Mouse (Mus musculus): ENCODE results near the gene Aqp11. TPM values are rescaled to one million over a fixed set of nuclear protein-coding genes. Genes with fewer than 3 reads are reported as not detected.

Gene Aqp11
- polyA plus RNA-seq, 1 experiment from 2014 or later, result 22.1 TPM

DNA sequence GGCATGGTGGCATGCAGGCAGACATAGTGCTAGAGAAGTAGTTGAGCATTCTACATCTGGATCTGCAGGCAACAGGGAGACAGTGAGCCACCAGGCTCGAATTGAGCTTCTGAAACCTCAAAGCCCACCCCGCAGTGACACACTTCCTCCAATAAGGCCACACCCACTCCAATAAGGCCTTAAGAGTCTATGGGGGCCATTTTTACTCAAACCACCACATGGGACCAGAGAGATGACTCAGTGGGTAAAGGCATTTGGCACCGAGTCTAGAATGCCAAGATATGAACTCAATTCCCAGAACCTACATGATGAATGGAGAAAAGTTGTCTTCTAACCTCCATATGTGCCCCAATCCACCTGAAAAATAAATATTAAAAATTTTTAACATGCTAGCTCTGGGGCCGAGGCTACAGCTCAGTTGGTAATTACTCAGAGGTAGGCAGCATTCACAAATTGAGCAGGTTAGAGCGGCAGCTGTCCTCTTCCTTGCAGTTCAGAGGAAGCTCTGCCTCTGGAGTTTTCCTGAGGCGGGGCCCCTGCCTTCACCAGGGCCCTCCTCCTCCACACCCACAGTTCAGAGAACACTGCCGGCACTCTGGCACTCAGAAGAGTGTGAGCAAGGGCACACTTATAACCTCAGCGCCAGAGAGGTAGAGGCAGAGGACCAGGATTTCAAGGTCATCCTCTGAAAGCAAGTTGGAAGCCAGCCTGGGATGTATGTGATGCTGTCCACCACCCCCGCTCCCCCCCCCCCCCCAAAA lies 28.5 kb upstream of the Aqp11 start:
- Histone ChIP-seq H3K9me3 (no peaks in the 10 kb centered on the region), H3K36me3 (no peaks in the 10 kb centered on the region), H3K4me2 (no peak overlapping the region), H3K4me3 (no peak overlapping the region), H3K4me1 (replicated peaks) (no peaks in the 10 kb centered on the region), H3K27ac (replicated peaks) (no peak overlapping the region), H3K27me3 (no peaks in the 10 kb centered on the region), H3K9ac (no peak overlapping the region)
- WGBS, result 87% methylated on average over 9 of the region's 9 CpGs
- no peak for ATAC-seq (ENCODE audit: low FRiP score, low read depth)

DNA sequence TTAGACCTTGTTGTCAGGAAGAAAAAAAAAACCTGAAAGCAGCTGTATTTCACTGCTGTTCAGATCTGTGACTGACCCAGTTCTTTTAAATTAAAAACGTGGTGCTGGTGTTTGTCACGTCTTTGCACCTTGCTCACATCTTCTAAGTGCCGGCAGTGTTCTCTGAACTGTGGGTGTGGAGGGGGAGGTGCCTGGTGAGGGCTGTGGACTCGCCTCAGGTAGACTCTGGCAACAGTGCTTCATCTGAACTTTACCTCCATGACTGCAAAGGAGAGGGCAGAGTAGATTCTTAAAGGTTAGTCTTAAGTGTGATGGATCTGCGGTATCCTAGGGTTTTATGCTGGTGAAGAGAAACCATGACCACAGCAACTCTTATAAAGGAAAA lies 27.9 kb upstream of the Aqp11 start:
- no peak overlapping the region for H3K4me2 ChIP-seq
- no peaks in the 10 kb centered on the region for H3K36me3 ChIP-seq
- no peaks in the 10 kb centered on the region for H3K27me3 ChIP-seq
- no peak overlapping the region for H3K4me3 ChIP-seq
- H3K9me3 ChIP-seq, result no peaks in the 10 kb centered on the region
- H3K4me1 ChIP-seq (replicated peaks), result no peaks in the 10 kb centered on the region
- H3K9ac ChIP-seq, result no peak overlapping the region
- no peak overlapping the region for H3K27ac ChIP-seq (replicated peaks)
- ATAC-seq (ENCODE audit: low FRiP score, low read depth), result no peak
- 89% methylated on average over 5 of the region's 5 CpGs for WGBS

DNA sequence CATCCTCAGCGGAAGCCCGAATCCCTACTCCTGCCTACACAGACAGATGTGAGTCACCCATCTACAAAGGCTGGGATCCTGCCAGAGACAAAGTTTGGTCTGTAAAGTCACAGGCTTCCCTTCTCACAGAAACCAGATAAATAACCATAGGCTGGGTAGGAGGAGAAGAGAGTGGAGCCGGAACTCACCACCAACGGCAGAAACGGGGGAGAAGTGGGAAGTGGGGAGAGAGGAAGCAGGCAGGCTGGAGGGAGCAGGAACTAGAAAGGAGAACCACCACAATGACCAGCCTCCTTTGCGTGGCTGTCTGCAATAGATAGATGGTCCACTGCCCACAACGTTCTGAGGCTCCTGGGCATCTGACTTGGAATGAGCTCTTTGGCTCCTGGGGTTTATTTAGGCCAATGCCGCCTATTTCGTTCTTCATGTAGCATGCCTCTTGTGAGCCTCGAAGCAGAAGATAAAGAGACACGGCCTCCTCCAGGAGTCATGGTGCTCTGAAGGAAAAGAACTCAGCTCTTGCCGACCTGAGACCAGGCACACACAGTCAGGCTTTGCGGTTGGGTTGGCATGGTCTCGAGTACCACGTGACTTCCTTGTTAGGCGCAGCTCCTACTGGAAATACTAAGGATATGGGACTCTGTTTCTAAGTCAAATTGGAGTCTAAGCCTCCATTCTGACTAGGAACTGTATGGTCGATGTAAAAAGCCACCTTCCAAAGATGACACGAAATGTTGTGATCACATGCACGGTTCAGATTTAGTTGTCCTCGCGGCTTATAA lies 27.3 kb upstream of the Aqp11 start:
- WGBS, result 88% methylated on average over 21 of the region's 21 CpGs
- no peaks in the 10 kb centered on the region for H3K36me3 ChIP-seq
- no peaks in the 10 kb centered on the region for H3K9me3 ChIP-seq
- H3K9ac ChIP-seq, result no peak overlapping the region
- H3K4me1 ChIP-seq (replicated peaks), result no peaks in the 10 kb centered on the region
- no peak for ATAC-seq (ENCODE audit: low FRiP score, low read depth)
- no peaks in the 10 kb centered on the region for H3K27me3 ChIP-seq
- H3K27ac ChIP-seq (replicated peaks), result no peak overlapping the region
- H3K4me2 ChIP-seq, result no peak overlapping the region
- H3K4me3 ChIP-seq, result no peak overlapping the region

DNA sequence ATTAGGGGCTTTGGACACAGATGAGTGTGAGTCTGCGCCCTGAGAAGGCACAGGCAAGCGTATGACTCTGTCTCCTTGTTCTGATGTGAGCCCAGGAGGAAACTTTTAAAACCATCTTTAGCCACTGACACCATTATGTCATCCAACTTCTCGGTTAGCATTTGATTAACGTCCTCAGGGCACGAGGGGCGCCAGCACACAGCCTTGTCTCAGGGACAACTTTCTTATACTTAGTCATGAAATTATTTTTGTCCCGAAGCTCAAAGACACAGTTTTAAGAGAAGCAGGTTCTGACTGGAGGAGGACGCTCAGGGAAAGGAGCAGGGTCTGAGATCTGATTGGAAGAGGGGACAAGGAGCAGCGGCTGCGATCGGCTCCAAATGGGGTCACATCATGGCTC lies 26.5 kb upstream of the Aqp11 start:
- Histone ChIP-seq H3K9me3 (no peaks in the 10 kb centered on the region), H3K9ac (no peak overlapping the region), H3K36me3 (no peaks in the 10 kb centered on the region), H3K4me3 (no peak overlapping the region), H3K27ac (replicated peaks) (no peak overlapping the region), H3K27me3 (no peaks in the 10 kb centered on the region), H3K4me2 (no peak overlapping the region), H3K4me1 (replicated peaks) (no peaks in the 10 kb centered on the region)
- 81% methylated on average over 11 of the region's 11 CpGs for WGBS
- no peak for ATAC-seq (ENCODE audit: low FRiP score, low read depth)

DNA sequence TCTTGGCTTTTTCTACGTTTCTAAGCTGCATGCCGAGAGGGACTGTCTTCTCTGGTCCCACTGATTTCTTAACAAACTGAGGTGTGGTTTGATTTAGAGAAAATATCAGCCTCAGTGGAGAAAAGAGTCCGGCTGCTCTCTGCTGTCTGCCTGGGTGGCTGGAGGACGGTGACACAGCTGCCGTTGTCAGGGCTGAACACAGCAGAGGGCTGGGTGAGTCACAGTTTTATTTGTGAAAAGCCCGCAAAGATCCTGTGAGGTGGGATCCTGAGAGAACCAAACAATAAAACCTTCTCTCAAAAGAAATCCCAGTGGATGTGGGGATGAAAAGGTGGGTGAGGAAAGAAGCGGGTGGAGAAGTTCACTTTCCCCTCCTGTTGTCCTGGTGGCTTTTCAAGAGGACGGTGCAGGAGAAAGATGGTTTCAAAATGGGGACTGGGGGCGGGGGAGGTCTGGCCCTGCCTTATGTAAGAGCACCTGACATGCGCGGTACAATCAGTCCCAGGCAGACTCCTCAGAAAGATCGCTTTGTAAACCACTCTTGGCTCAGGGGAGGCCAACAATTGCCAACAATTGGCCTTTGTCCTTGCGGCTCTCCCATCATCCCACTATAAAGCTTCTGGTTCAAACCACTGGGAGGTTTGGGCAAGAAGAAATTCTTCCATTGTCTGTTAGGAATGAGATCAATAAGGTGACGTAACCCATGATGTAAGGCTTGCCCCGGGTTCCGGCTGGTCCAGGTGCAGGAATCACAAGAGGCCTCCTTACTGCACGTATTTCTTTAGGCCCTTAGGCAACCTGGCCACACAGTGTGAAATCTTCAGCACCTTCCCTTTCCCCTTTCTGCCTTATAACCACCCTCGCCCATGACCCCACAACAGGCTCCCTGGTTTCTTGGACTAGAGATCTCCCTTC lies 19.1 kb upstream of the Aqp11 start:
- Histone ChIP-seq H3K36me3 (no peaks in the 10 kb centered on the region), H3K4me3 (peak overlapping the region; percentile 11), H3K4me2 (peak overlapping the region; percentile 50), H3K4me1 (replicated peaks) (peaks cover 10% of the 10 kb centered on the region), H3K27me3 (no peaks in the 10 kb centered on the region), H3K9ac (0 out of 2 replicates have a peak overlapping the region, but pooled peaks have one; percentile 14), H3K27ac (replicated peaks) (peak overlapping the region; percentile 62), H3K9me3 (no peaks in the 10 kb centered on the region)
- ATAC-seq (ENCODE audit: low FRiP score, low read depth), result peak; percentile 93
- 24% methylated on average over 18 of the region's 18 CpGs for WGBS

DNA sequence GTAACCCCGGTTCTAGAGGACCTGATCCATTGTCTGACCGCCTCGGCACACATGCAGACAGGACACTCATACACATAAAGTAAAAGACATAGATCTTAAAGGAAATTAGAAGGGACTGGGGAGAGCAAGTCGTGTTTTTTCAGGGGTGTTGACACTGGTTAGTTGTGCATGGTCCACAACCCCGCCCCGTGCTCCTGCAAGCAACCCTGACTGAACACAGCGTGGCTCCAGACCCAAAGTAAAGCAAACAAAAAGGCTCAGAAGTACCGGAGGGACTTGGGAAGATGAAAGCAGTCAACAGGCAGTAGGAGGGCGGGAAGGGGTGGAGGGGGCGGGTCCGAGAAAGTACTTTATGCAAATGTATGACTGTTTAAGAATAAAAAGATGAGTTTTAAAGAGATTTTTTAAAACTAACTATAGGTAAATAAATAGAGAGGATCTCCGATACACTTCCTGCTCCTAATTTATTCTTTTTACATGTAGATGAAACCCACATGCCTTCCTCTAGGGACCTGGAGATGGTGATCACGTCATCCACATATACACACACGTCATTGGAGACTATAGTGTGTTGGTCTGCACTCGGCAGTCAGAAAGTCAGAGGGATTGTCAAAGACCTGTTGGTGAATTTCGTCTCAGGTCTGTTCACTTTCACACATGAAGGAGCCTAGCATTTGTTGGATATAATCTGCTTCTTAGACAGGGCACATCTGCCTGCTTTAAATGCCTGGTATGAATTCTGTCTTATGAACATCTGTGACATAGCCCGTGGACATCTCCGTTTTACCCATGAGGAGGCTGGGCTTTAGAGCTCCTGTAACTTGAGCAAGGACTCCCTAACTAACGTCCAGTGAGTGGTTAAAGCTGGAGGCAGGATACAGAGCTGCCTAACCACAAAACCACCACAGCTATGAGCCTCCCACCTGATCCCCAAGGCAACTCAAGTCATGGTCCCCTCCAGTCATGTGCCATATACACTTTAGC lies 11.4 kb upstream of the Aqp11 start:
- 24% methylated on average over 19 of the region's 19 CpGs for WGBS
- no peak for ATAC-seq (ENCODE audit: low FRiP score, low read depth)
- no peaks in the 10 kb centered on the region for H3K27me3 ChIP-seq
- H3K9me3 ChIP-seq, result no peaks in the 10 kb centered on the region
- no peaks in the 10 kb centered on the region for H3K36me3 ChIP-seq
- H3K9ac ChIP-seq, result no peak overlapping the region
- 0 out of 2 replicates have a peak overlapping the region, but pooled peaks have one; percentile 4 for H3K4me3 ChIP-seq
- H3K4me2 ChIP-seq, result peak overlapping the region; percentile 24; the same call in 1 of the 2 replicates
- peak overlapping the region; percentile 23; the same call in 1 of the 2 replicates for H3K27ac ChIP-seq (replicated peaks)
- H3K4me1 ChIP-seq (replicated peaks), result peaks cover 5% of the 10 kb centered on the region

DNA sequence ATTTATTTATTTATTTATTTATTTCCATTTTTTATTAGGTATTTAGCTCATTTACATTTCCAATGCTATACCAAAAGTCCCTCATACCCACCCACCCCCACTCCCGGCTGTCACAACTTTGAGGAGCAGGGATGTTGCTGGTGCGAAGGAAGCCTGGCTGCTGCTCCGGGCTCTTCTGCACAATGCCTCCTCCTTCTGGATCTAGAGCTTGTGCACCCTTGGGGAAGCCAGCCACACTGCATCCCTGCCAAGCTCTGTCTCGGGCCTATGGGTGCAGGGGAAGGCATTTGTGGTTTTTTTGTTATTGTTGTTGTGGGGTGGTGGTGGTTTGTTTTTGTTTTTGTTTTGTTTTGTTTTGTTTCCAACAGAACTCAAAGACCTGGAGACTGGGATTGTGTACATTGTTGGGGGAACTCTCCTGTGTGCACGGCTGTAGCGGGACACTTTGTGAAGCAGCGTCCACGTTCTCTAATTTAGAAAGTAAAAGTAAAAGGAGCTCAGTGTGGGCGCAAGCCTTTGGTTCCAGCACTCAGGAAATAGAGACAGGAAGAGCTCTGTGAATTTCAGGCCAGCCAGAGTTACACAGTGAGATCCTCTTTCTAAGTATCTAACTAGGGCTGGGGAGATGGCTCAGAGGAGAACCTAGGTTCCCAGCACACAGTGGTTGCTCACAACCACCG lies 10.6 kb upstream of the Aqp11 start:
- peak overlapping the region; percentile 35 for H3K4me2 ChIP-seq
- H3K4me3 ChIP-seq, result 0 out of 2 replicates have a peak overlapping the region, but pooled peaks have one; percentile 4
- H3K9me3 ChIP-seq, result no peaks in the 10 kb centered on the region
- H3K27me3 ChIP-seq, result no peaks in the 10 kb centered on the region
- H3K4me1 ChIP-seq (replicated peaks), result peaks cover 5% of the 10 kb centered on the region
- WGBS, result 56% methylated on average over 10 of the region's 10 CpGs
- ATAC-seq (ENCODE audit: low FRiP score, low read depth), result peak; percentile 39; the same call in 1 of the 2 replicates
- no peak overlapping the region for H3K9ac ChIP-seq
- H3K27ac ChIP-seq (replicated peaks), result peak overlapping the region; percentile 23; the same call in 1 of the 2 replicates
- no peaks in the 10 kb centered on the region for H3K36me3 ChIP-seq

DNA sequence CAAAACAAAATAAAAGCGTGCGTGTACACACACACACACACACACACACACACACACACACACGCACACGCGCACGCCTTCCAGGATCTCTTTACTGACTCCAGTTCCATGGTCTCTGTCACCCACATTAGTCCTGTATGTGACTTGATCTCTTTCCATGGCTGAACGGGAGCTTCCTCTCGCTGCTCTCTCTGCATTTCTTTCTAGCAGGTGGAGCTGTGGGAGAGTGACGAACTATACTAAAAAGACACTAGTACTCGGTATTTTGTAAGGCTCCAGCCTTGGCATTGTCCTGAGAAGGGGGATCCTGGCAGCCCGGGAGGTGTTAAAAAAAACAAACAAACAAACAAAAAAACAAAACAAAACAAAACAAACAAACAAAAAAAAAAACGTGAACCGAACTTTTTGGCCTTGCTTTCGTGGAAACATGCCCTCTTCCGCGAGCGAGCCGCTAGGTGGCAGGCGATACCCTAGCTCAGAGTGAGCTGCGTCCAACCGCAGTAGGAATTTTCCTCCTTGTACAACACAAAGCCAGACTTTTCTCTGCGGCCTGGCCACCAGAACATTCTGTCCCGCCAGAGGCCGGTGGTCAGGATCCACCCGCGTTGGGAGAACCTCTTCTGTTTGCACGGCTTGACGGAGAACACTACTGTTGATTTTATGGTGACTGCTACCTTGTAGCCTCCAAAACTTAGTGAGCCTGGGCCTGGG lies 9.9 kb upstream of the Aqp11 start:
- WGBS, result 25% methylated on average over 28 of the region's 28 CpGs
- H3K4me1 ChIP-seq (replicated peaks), result peaks cover 5% of the 10 kb centered on the region
- H3K4me2 ChIP-seq, result peak overlapping the region; percentile 35
- H3K27me3 ChIP-seq, result no peaks in the 10 kb centered on the region
- no peaks in the 10 kb centered on the region for H3K36me3 ChIP-seq
- peak; percentile 76 for ATAC-seq (ENCODE audit: low FRiP score, low read depth)
- H3K9ac ChIP-seq, result no peak overlapping the region
- H3K9me3 ChIP-seq, result no peaks in the 10 kb centered on the region
- H3K4me3 ChIP-seq, result no peak overlapping the region
- H3K27ac ChIP-seq (replicated peaks), result no peak overlapping the region

DNA sequence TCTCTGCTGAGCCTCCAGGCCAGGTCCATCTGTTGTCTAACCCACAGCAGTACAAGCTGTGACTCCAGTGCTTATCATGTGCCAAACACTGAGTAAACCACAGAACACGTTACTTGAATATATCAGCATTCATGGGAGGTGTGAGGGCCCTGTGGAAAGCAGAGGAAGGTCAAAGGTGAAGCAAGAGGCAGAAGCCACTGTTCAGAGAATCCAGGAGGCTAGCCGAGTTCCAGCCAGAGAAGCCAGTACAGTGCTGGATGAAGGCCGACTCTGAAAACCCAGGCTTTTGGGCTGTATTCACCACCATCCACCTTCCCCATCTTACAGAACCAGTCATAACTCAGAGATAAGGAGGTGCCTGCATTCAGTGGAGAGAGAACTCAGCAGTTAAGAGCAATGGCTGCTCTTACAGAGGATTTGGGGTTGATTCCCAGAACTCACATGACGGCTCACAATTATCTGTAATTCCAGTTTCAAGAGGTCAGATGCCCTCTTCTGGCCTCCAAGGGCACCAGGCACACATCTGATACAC lies 9.2 kb upstream of the Aqp11 start:
- no peak overlapping the region for H3K4me3 ChIP-seq
- H3K4me2 ChIP-seq, result no peak overlapping the region
- H3K27me3 ChIP-seq, result no peaks in the 10 kb centered on the region
- 75% methylated on average over 4 of the region's 4 CpGs for WGBS
- H3K4me1 ChIP-seq (replicated peaks), result peaks cover 5% of the 10 kb centered on the region
- no peaks in the 10 kb centered on the region for H3K9me3 ChIP-seq
- H3K27ac ChIP-seq (replicated peaks), result no peak overlapping the region
- no peak overlapping the region for H3K9ac ChIP-seq
- H3K36me3 ChIP-seq, result no peaks in the 10 kb centered on the region
- no peak for ATAC-seq (ENCODE audit: low FRiP score, low read depth)

DNA sequence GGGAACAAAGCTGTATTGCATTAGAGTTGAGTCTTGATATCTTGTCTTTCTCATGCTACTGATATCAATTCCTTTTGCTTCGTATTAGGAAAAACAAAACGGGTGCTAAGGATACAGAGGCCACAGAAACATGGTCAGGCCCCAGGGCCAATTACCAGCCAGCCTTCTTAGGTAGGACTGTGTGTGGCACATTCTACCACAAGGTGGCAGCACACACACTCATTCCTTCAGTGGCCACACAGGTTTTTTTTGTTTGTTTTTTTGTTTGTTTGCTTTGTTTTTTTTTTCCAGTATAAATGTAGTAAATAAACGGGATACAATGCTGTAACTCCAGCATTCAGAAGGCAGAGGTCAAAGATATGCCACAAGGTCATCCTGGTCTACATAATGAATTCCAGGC lies 7.2 kb upstream of the Aqp11 start:
- no peak overlapping the region for H3K4me2 ChIP-seq
- H3K27ac ChIP-seq (replicated peaks), result no peak overlapping the region
- ATAC-seq (ENCODE audit: low FRiP score, low read depth), result peak; percentile 57; the same call in 1 of the 2 replicates
- H3K4me3 ChIP-seq, result no peak overlapping the region
- no peaks in the 10 kb centered on the region for H3K9me3 ChIP-seq
- H3K9ac ChIP-seq, result no peak overlapping the region
- WGBS, result 20% methylated on average over 3 of the region's 3 CpGs
- peaks cover 5% of the 10 kb centered on the region for H3K4me1 ChIP-seq (replicated peaks)
- H3K27me3 ChIP-seq, result no peaks in the 10 kb centered on the region
- no peaks in the 10 kb centered on the region for H3K36me3 ChIP-seq
